Mouse (Mus musculus) lung, embryonic 15.5 days (tissue): ENCODE data around the gene Vgll4. TPM values are rescaled to one million over a fixed set of nuclear protein-coding genes. Genes with fewer than 3 reads are reported as not detected.

Experiments used
- ATAC-seq: fragments of 200-750 bp; cut with Nextera tagmentation; 2 replicates; pipeline ENCODE4 v1.8.0; 2017; ENCODE audit warnings: moderate number of reproducible peaks, borderline replicate concordance; ENCODE audit not compliant: low FRiP score, low TSS enrichment; ENCODE audit errors: extremely low read depth
- H3K27ac ChIP-seq: fragments of 300-500 bp; sonication (generic); 2 replicates; pipeline ENCODE4 v1.5.1; 2015; ENCODE audit warnings: moderate library complexity, mild to moderate bottlenecking, inconsistent platforms
- H3K27me3 ChIP-seq: fragments of 300-500 bp; sonication (generic); 2 replicates; pipeline ENCODE4 v1.6.1; 2015; ENCODE audit warnings: inconsistent platforms
- H3K36me3 ChIP-seq: fragments of 300-500 bp; sonication (generic); 2 replicates; pipeline ENCODE4 v1.6.1; 2015; ENCODE audit warnings: inconsistent platforms
- H3K4me1 ChIP-seq: fragments of 300-500 bp; sonication (generic); 2 replicates; pipeline ENCODE4 v1.6.1; 2015; ENCODE audit warnings: inconsistent platforms
- H3K4me2 ChIP-seq: fragments of 300-500 bp; sonication (generic); 2 replicates; pipeline ENCODE4 v1.6.1; 2015; ENCODE audit warnings: inconsistent platforms, mild to moderate bottlenecking, moderate library complexity
- H3K4me3 ChIP-seq: fragments of 300-500 bp; sonication (generic); 2 replicates; pipeline ENCODE4 v1.5.1; 2015; ENCODE audit warnings: mild to moderate bottlenecking, inconsistent platforms
- H3K9ac ChIP-seq: fragments of 300-500 bp; sonication (generic); 2 replicates; pipeline ENCODE4 v1.6.1; 2015; ENCODE audit warnings: inconsistent platforms
- H3K9me3 ChIP-seq: fragments of 300-500 bp; sonication (generic); 2 replicates; pipeline ENCODE4 v1.6.1; 2016; ENCODE audit warnings: inconsistent platforms
- WGBS: fragments of 180-500 bp; shearing (Covaris S2); methylation state at CpG from one replicate; pipeline ENCODE4 v1.1.7; 2015; 5-methylcytosine and 5-hydroxymethylcytosine counted together
- polyA plus RNA-seq: library from polyadenylated mRNA; unstranded; fragments of >200 nt; fragmentation: Nextera tagmentation; extraction: Ambion mirVana; gene quantifications from 2 replicates; pipeline ENCODE4 v1.2.1, GENCODE M21; 2015

The Vgll4 gene
- polyA plus RNA-seq, 1 experiment from 2014 or later: 147 TPM

- 74% methylated on average over 3 of the region's 3 CpGs for WGBS
- Histone ChIP-seq H3K9ac (no peak overlapping the region), H3K36me3 (no peaks in the 10 kb centered on the region), H3K4me1 (peaks cover 20% of the 10 kb centered on the region), H3K27ac (no peak overlapping the region), H3K4me2 (no peak overlapping the region), H3K9me3 (no peaks in the 10 kb centered on the region), H3K4me3 (no peak overlapping the region), H3K27me3 (no peaks in the 10 kb centered on the region)
- no peak for ATAC-seq
These were observed 34.4 kb downstream of the Vgll4 start for GRCm38 (mm10) chr6:114935362-114935761.

- H3K27ac ChIP-seq: no peak overlapping the region
- WGBS: 64% methylated on average over 11 of the region's 11 CpGs
- H3K27me3 ChIP-seq: no peaks in the 10 kb centered on the region
- H3K4me2 ChIP-seq: no peak overlapping the region
- H3K9me3 ChIP-seq: no peaks in the 10 kb centered on the region
- H3K9ac ChIP-seq: no peak overlapping the region
- H3K36me3 ChIP-seq: no peaks in the 10 kb centered on the region
- no peak overlapping the region for H3K4me3 ChIP-seq
- peaks cover 31% of the 10 kb centered on the region for H3K4me1 ChIP-seq
- ATAC-seq: no peak
These were observed 35.7 kb downstream of the Vgll4 start for GRCm38 (mm10) chr6:114934045-114934444.

- Histone ChIP-seq H3K4me3 (no peak overlapping the region), H3K4me2 (no peak overlapping the region), H3K9ac (no peak overlapping the region), H3K36me3 (no peaks in the 10 kb centered on the region), H3K9me3 (no peaks in the 10 kb centered on the region), H3K27me3 (no peaks in the 10 kb centered on the region), H3K27ac (peak overlapping the region; percentile 32; the same call in 1 of the 2 replicates), H3K4me1 (peaks cover 31% of the 10 kb centered on the region)
- no peak for ATAC-seq
- WGBS: 78% methylated on average over 3 of the region's 3 CpGs
These were observed 36.8 kb downstream of the Vgll4 start for GRCm38 (mm10) chr6:114932991-114933392.

DNA sequence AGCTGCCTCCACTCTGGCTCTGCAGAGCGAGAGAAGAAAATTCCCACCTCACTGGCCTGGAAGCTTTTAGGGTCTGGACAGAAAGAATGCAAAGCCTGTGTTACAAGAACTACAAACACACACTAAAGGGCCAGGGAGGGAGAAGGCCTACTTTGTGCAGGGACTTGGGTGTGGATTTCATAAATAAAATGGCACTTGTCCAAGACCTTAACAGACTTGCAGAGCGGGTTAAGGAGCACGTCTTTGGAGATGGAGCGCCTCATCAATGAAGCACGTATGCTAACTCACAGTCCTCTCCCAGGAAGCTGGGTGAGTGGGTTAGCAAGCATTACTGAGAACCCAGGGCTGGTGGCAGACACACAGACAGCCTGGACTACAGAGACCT, 37.7 kb downstream of the Vgll4 start:
- 50% methylated on average over 5 of the region's 5 CpGs for WGBS
- Histone ChIP-seq H3K4me3 (no peak overlapping the region), H3K9ac (no peak overlapping the region), H3K4me2 (peak overlapping the region; percentile 46; the same call in 1 of the 2 replicates), H3K9me3 (peaks cover 1% of the 10 kb centered on the region; the same call in 1 of the 2 replicates), H3K4me1 (peaks cover 31% of the 10 kb centered on the region), H3K36me3 (no peaks in the 10 kb centered on the region), H3K27ac (peak overlapping the region; percentile 69), H3K27me3 (no peaks in the 10 kb centered on the region)
- no peak for ATAC-seq

DNA sequence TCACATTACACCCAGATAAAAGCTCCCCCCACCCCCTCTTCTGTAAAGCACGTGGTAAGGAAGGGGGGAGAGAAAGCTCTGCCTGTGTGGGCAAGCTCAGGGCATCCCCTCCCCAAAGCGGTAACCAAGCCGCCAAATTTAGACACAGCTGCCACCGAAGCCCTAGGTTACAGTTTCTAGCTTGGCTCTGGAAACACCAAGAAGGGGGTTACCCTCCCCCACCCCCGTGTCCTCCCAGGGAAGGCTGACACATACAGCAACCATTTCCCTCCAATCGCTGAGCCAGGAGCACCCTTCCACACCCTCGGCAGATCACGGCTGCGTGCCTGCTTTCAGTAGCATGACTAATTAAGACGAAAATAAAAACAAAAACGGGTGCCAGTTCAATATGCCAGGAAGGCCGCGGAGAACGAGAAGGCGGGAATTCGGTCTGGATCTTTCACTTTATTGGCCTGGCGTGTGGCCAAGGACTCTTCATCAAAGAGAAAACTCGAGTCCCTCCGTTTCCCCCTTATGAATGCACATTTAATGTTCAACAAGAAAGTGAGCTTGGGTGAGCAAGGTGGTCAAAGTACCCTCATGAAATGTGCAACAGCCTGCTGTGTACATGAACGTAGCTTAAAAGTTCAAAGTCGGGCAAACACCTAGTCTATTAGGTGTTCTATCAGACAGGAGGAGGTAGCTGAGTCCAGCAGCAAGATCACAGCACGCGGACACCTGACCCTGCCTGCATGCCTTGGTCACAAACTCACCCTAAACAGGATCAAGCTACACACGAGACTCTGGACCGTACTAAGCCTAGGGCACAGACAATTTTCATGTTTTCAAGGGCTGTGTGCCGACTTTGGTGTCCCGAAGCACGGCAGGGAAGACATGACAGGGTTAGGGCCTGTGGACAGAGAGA, 38.3 kb downstream of the Vgll4 start:
- Histone ChIP-seq H3K9me3 (peaks cover 4% of the 10 kb centered on the region; the same call in 1 of the 2 replicates), H3K4me1 (peaks cover 31% of the 10 kb centered on the region), H3K9ac (no peak overlapping the region), H3K27me3 (no peaks in the 10 kb centered on the region), H3K27ac (peak overlapping the region; percentile 69), H3K4me3 (peak overlapping the region; percentile 8; the same call in 1 of the 2 replicates), H3K36me3 (no peaks in the 10 kb centered on the region), H3K4me2 (peak overlapping the region; percentile 46; the same call in 1 of the 2 replicates)
- 0 out of 2 replicates have a peak, but pooled peaks have one; percentile 28 for ATAC-seq
- 42% methylated on average over 28 of the region's 28 CpGs for whole genome bisulfite sequencing

DNA sequence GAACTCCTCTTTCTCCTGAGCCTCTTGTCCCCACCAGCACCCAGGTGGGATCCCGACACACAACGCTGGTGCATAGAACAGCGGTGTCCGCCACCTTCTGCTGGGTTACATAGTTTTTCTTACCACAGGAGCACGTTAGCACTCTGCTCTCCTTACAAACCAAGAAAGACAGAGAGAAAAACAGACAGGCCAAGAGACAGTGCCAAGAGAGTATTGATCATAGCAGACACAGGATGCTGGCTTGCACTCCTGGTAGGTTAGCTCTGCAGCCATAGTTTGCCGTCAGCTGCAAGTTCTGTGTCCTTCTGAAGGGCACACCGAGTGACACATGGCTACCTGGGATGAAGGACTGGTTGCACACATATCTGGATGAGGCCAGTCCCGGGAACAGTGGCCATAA, 39.1 kb downstream of the Vgll4 start:
- Histone ChIP-seq H3K36me3 (no peaks in the 10 kb centered on the region), H3K9ac (no peak overlapping the region), H3K4me1 (peaks cover 35% of the 10 kb centered on the region), H3K9me3 (peaks cover 4% of the 10 kb centered on the region; the same call in 1 of the 2 replicates), H3K27ac (no peak overlapping the region), H3K4me3 (no peak overlapping the region), H3K27me3 (no peaks in the 10 kb centered on the region), H3K4me2 (no peak overlapping the region)
- no peak for ATAC-seq
- WGBS: 81% methylated on average over 8 of the region's 8 CpGs

DNA sequence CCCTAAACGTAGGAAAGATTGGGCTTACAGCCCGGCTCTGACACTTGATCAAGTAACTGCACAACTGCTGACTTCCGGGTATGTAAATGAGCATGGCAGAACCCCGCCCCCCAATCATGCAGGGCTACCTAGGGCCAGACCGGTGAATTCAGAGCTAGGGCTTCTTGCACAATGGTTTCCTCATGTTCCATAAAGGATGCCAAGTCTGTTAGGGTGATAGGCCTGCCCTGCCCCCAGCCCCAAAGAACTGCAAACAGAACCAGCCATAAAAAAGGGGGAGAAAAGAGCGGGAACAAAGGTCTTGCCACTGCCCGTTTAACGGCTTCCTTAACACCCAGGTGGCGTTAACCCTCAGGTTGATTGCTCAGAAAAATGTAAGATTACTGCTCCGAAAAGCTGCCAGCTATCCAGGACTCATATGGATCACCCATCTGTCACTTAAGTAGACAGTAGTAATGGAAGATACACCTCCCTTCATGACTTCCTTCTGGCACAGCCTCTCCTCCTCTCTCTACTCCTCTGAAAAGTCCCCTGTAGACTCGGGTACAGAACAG, 39.7 kb downstream of the Vgll4 start:
- no peak overlapping the region for H3K4me2 ChIP-seq
- peaks cover 4% of the 10 kb centered on the region; the same call in 1 of the 2 replicates for H3K9me3 ChIP-seq
- WGBS: 44% methylated on average over 11 of the region's 11 CpGs
- H3K9ac ChIP-seq: no peak overlapping the region
- no peak overlapping the region for H3K4me3 ChIP-seq
- no peaks in the 10 kb centered on the region for H3K27me3 ChIP-seq
- H3K4me1 ChIP-seq: peaks cover 35% of the 10 kb centered on the region
- H3K36me3 ChIP-seq: no peaks in the 10 kb centered on the region
- ATAC-seq: no peak
- no peak overlapping the region for H3K27ac ChIP-seq

DNA sequence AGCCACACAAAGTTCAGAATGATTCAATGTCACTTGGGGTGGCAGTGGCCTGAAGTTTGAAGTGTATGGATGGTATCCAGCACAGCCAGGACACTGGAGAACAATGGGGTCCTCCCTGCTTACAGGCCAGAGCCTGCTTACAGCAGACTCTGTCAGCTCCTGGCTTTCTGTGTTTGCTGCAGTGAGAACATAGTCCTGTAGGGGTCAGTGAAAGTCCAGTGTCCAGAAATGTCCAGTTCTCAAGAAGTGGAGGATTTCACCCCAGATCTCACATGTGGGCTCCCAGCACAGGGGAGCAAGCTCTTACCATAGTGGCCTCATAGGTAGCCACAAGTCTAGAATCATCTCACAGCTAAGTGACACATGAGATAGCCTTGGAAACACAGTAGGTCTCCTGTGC, 40.4 kb downstream of the Vgll4 start:
- H3K27ac ChIP-seq: no peak overlapping the region
- no peaks in the 10 kb centered on the region for H3K36me3 ChIP-seq
- H3K4me1 ChIP-seq: peaks cover 35% of the 10 kb centered on the region
- peaks cover 4% of the 10 kb centered on the region; the same call in 1 of the 2 replicates for H3K9me3 ChIP-seq
- H3K4me3 ChIP-seq: no peak overlapping the region
- no peak overlapping the region for H3K9ac ChIP-seq
- no peak for ATAC-seq
- no peak overlapping the region for H3K4me2 ChIP-seq
- no peaks in the 10 kb centered on the region for H3K27me3 ChIP-seq

GRCm38 (mm10) chr6:114928462-114928861, 41.3 kb downstream of the Vgll4 start:
- Histone ChIP-seq H3K27ac (no peak overlapping the region), H3K36me3 (no peaks in the 10 kb centered on the region), H3K27me3 (no peaks in the 10 kb centered on the region), H3K9ac (no peak overlapping the region), H3K9me3 (peaks cover 4% of the 10 kb centered on the region; the same call in 1 of the 2 replicates), H3K4me2 (no peak overlapping the region), H3K4me1 (peaks cover 35% of the 10 kb centered on the region), H3K4me3 (no peak overlapping the region)
- WGBS: 3% methylated on average over 4 of the region's 4 CpGs
- ATAC-seq: no peak

DNA sequence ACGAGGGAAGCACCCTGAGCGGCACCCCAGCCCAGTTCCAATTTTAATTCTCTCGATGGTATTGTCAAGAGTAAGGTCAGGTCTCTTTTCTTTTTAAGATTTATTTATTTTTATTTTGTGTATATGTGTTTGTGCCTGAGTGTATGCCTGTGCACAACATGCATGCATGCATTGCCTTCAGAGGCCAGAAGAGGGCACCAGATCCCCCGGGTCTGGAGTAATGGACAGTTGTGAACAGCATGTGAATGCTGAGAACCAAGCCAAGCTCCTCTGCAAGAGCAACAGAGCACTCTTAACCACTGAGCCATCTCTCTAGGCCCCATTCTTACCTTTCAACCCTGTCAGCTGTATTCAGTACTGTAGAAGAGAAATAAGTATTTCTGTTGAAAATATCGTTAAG, 42.4 kb downstream of the Vgll4 start:
- Histone ChIP-seq H3K27ac (no peak overlapping the region), H3K9ac (no peak overlapping the region), H3K27me3 (no peaks in the 10 kb centered on the region), H3K4me3 (no peak overlapping the region), H3K9me3 (peaks cover 4% of the 10 kb centered on the region; the same call in 1 of the 2 replicates), H3K36me3 (no peaks in the 10 kb centered on the region), H3K4me2 (no peak overlapping the region), H3K4me1 (peaks cover 32% of the 10 kb centered on the region)
- ATAC-seq: no peak
- WGBS: 84% methylated on average over 5 of the region's 5 CpGs

- Histone ChIP-seq H3K4me3 (no peak overlapping the region), H3K36me3 (no peaks in the 10 kb centered on the region), H3K4me2 (peak overlapping the region; percentile 5; the same call in 1 of the 2 replicates), H3K27me3 (no peaks in the 10 kb centered on the region), H3K9me3 (peaks cover 4% of the 10 kb centered on the region; the same call in 1 of the 2 replicates), H3K9ac (no peak overlapping the region), H3K27ac (no peak overlapping the region), H3K4me1 (peaks cover 26% of the 10 kb centered on the region)
- no peak for ATAC-seq
- WGBS: 18% methylated on average over 6 of the region's 6 CpGs
These were observed 43.2 kb downstream of the Vgll4 start for GRCm38 (mm10) chr6:114926369-114927157.
